Mouse (Mus musculus): Measurements from ENCODE around the gene Phc2. TPM values are rescaled to one million over a fixed set of nuclear protein-coding genes. Genes with fewer than 3 reads are reported as not detected.

The Phc2 gene
- polyA plus RNA-seq, 1 experiment = 64.6 TPM

DNA sequence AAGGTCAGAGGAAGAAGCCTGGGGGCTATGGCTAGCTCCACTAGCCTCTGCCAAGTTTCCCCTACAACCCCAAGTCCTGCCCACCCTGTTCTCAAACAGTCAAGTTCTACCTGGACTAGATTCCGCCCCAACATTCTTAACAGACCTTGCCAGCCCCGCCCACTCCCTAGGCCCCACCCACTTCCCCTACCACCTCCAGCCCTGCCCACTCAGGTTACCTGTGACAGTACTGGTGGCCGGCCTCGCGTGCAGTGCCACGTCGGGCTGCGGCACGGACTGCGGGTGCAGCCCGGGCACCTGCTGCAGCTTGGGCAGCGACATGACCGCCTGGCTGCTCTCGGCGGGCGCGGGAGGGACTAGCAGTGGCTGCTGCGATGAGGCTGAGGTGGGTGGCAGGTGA, 135.1 kb downstream of the Phc2 start:
- H3K36me3 ChIP-seq (ENCODE audit: control insufficient read depth, insufficient read depth, low read length) = no peaks in the 10 kb centered on the region
- DNase-seq = peak; percentile 66
- whole genome bisulfite sequencing = 35% methylated on average over 18 of the region's 18 CpGs
- peaks cover 14% of the 10 kb centered on the region; the same call in 1 of the 2 replicates for H3K4me1 ChIP-seq (ENCODE audit: control insufficient read depth, insufficient read depth, low read length)
- no peaks in the 10 kb centered on the region for H3K27me3 ChIP-seq (replicated peaks; ENCODE audit: control insufficient read depth, insufficient read depth, low read length)
- H3K27ac ChIP-seq (ENCODE audit: insufficient read depth, low read depth, low read length) = no peak overlapping the region
- TF ChIP-seq POLR2A (IDR thresholded peaks at IDR 0.05; ENCODE audit: low read depth, low read length) = no peak
- TF ChIP-seq CTCF (conservative IDR thresholded peaks at IDR 0.05; ENCODE audit: insufficient read depth, insufficient read length, low read depth, low read length) = no peak
- H3K4me3 ChIP-seq (ENCODE audit: insufficient read depth, low read depth, low read length) = peak overlapping the region; percentile 33; the same call in 1 of the 2 replicates

DNA sequence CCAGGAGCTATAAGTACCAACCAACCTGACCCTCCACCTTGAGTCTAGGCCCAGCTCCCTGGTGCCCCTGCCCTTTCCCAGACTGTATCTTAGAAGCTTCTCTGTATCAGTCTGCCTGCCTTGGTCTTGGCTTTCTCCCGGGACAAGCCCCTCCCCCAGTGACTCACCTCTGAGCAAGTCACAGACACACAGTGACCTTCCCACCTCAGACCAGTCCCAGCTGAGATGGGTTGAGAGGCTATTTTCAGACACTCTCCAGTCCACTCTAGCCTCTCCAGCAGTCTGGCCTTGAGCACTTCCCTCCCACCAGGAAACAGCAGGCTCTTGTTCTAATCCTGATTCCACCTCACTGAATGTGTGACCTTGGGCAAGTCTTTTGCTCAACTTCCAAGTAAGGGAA, 139.2 kb downstream of the Phc2 start:
- H3K27ac ChIP-seq (ENCODE audit: insufficient read depth, low read depth, low read length) = no peak overlapping the region
- H3K4me3 ChIP-seq (ENCODE audit: insufficient read depth, low read depth, low read length) = no peak overlapping the region
- no peaks in the 10 kb centered on the region for H3K36me3 ChIP-seq (ENCODE audit: control insufficient read depth, insufficient read depth, low read length)
- DNase-seq = no peak
- WGBS = 5% methylated on average over 1 of the region's 1 CpGs
- TF ChIP-seq CTCF (conservative IDR thresholded peaks at IDR 0.05; ENCODE audit: insufficient read depth, insufficient read length, low read depth, low read length) (no peak), POLR2A (IDR thresholded peaks at IDR 0.05; ENCODE audit: low read depth, low read length) (no peak)
- peaks cover 25% of the 10 kb centered on the region for H3K4me1 ChIP-seq (ENCODE audit: control insufficient read depth, insufficient read depth, low read length)
- no peaks in the 10 kb centered on the region for H3K27me3 ChIP-seq (replicated peaks; ENCODE audit: control insufficient read depth, insufficient read depth, low read length)

DNA sequence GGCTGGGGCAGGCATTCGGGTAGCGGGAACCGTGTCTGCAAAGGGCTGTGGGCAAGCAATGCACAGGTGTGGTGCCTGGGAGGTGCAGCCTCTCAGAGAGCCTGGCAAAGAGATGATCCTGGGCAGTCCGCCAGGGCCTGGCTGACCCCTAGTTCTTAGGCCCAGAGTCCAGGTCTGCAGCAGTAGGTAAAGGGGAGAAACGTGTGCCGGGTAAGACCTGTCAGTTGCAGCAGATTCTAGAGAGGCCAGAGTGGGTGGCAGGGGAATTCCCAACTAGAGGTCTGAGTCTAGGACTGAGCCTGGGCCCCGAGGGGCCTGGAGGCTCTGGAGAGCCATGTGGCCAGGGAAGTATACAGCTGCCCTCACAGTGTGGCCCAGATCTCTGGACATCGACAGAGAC, 139.7 kb downstream of the Phc2 start:
- Histone ChIP-seq H3K4me1 (ENCODE audit: control insufficient read depth, insufficient read depth, low read length) (peaks cover 25% of the 10 kb centered on the region), H3K27me3 (replicated peaks; ENCODE audit: control insufficient read depth, insufficient read depth, low read length) (no peaks in the 10 kb centered on the region), H3K36me3 (ENCODE audit: control insufficient read depth, insufficient read depth, low read length) (no peaks in the 10 kb centered on the region), H3K4me3 (ENCODE audit: insufficient read depth, low read depth, low read length) (no peak overlapping the region), H3K27ac (ENCODE audit: insufficient read depth, low read depth, low read length) (no peak overlapping the region)
- WGBS = 43% methylated on average over 8 of the region's 8 CpGs
- no peak for TF ChIP-seq CTCF (conservative IDR thresholded peaks at IDR 0.05; ENCODE audit: insufficient read depth, insufficient read length, low read depth, low read length)
- TF ChIP-seq POLR2A (IDR thresholded peaks at IDR 0.05; ENCODE audit: low read depth, low read length) = no peak
- peak; percentile 94 for DNase-seq

- WGBS = 39% methylated on average over 9 of the region's 9 CpGs
- TF ChIP-seq CTCF (conservative IDR thresholded peaks at IDR 0.05; ENCODE audit: insufficient read depth, insufficient read length, low read depth, low read length) (no peak), POLR2A (IDR thresholded peaks at IDR 0.05; ENCODE audit: low read depth, low read length) (no peak)
- H3K4me1 ChIP-seq (ENCODE audit: control insufficient read depth, insufficient read depth, low read length) = peaks cover 25% of the 10 kb centered on the region
- DNase-seq = no peak
- H3K27ac ChIP-seq (ENCODE audit: insufficient read depth, low read depth, low read length) = no peak overlapping the region
- H3K36me3 ChIP-seq (ENCODE audit: control insufficient read depth, insufficient read depth, low read length) = no peaks in the 10 kb centered on the region
- no peaks in the 10 kb centered on the region for H3K27me3 ChIP-seq (replicated peaks; ENCODE audit: control insufficient read depth, insufficient read depth, low read length)
- no peak overlapping the region for H3K4me3 ChIP-seq (ENCODE audit: insufficient read depth, low read depth, low read length)
These were observed 141.1 kb downstream of the Phc2 start for GRCm38 (mm10) chr4:128795596-128795995.

DNA sequence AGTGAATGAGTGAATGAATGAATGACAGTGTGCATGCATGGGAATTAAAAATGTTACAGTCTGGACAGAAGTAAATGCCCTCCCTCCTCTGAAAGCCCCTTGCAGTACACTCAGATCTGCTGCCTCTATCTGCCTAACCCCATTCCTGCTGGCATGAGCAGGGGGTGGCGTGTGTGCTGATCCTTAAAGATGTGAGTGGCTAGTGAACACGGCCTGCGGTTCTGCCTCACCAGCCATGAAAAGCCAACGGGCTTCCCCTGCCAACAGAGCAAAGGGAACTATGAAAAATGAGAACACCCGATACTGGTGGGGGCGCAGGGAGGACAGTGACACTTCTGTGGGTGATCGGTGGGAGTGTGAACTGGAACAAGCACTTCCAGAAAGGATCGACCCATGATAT, 142.3 kb downstream of the Phc2 start:
- H3K4me1 ChIP-seq (ENCODE audit: control insufficient read depth, insufficient read depth, low read length) = peaks cover 25% of the 10 kb centered on the region
- H3K27me3 ChIP-seq (replicated peaks; ENCODE audit: control insufficient read depth, insufficient read depth, low read length) = no peaks in the 10 kb centered on the region
- H3K36me3 ChIP-seq (ENCODE audit: control insufficient read depth, insufficient read depth, low read length) = no peaks in the 10 kb centered on the region
- WGBS = 24% methylated on average over 8 of the region's 8 CpGs
- H3K4me3 ChIP-seq (ENCODE audit: insufficient read depth, low read depth, low read length) = no peak overlapping the region
- no peak overlapping the region for H3K27ac ChIP-seq (ENCODE audit: insufficient read depth, low read depth, low read length)
- peak; percentile 46 for DNase-seq
- TF ChIP-seq CTCF (conservative IDR thresholded peaks at IDR 0.05; ENCODE audit: insufficient read depth, insufficient read length, low read depth, low read length) (no peak), POLR2A (IDR thresholded peaks at IDR 0.05; ENCODE audit: low read depth, low read length) (no peak)

DNA sequence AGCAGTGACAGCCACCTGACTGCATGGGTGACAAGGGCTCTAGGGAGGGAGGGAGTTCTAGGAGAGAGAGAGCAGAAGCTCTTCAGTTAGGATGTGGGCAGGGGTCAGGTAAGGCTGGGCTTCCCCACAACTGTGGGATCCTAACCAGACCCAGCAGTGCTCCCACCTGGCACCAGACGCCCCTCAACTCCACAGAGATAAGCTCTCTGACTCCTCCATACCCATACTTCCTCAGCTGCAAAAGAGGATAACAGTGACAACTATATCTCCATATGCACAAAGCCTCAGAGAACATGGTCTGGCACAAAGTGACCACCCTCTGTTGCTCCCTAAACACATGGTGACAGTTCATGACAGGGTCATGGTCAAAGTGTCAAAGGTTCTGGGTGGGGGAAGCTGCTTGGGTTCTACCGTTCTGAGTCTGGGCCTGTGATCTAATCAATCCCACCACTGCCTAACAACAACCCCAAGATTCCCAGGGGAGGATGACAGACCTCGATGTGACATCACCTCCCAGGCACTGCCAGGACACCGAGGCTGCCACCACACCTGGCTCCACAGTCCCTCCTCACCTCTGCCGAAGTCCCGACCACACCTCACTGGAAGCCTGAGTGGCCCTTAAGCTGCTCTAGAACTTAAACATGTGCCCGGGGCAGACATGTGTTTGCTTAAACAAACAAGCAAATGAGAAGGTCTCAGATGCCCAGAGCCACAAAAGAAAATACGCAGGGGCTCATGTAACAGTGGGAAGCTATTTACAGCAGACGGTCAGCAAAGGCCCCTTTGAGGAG, 147.4 kb downstream of the Phc2 start:
- H3K36me3 ChIP-seq (ENCODE audit: control insufficient read depth, insufficient read depth, low read length) = no peaks in the 10 kb centered on the region
- H3K4me3 ChIP-seq (ENCODE audit: insufficient read depth, low read depth, low read length) = no peak overlapping the region
- H3K4me1 ChIP-seq (ENCODE audit: control insufficient read depth, insufficient read depth, low read length) = peaks cover 21% of the 10 kb centered on the region
- no peaks in the 10 kb centered on the region for H3K27me3 ChIP-seq (replicated peaks; ENCODE audit: control insufficient read depth, insufficient read depth, low read length)
- 49% methylated on average over 9 of the region's 9 CpGs for WGBS
- TF ChIP-seq CTCF (conservative IDR thresholded peaks at IDR 0.05; ENCODE audit: insufficient read depth, insufficient read length, low read depth, low read length) (no peak), POLR2A (IDR thresholded peaks at IDR 0.05; ENCODE audit: low read depth, low read length) (no peak)
- no peak for DNase-seq
- no peak overlapping the region for H3K27ac ChIP-seq (ENCODE audit: insufficient read depth, low read depth, low read length)

Other genes with a start within 250 kb of the Phc2 start
- gene Zscan20, start 44.6 kb upstream of the Phc2 start, polyA plus RNA-seq (2012; rRNA removed) = 2.3 and 2.6 TPM in 2 replicates
- 14.3 and 16.1 TPM in 2 replicates for gene Tlr12, start 36.1 kb upstream of the Phc2 start, polyA plus RNA-seq (2012; rRNA removed)
- 0.16 and 0.39 TPM in 2 replicates for gene A3galt2, start 100.7 kb downstream of the Phc2 start, polyA plus RNA-seq (2012; rRNA removed)
- gene Zfp362, start 151.3 kb downstream of the Phc2 start, polyA plus RNA-seq (2012; rRNA removed) = 29.5 and 29.7 TPM in 2 replicates
- gene Trim62, start 228.9 kb downstream of the Phc2 start, polyA plus RNA-seq (2012; rRNA removed) = 3.3 and 3.7 TPM in 2 replicates

Data from kidney, adult 2 months (tissue).